Mouse (Mus musculus) large intestine, adult 2 months (tissue): ENCODE measurements around the gene Fam84b. TPM values are rescaled to one million over a fixed set of nuclear protein-coding genes. Genes with fewer than 3 reads are reported as not detected.

ENCODE experiments used
- DNase-seq: peaks from one replicate; pipeline ENCODE4 v3.0.0-alpha.2; 2012; ENCODE audit warnings: low read depth, low spot score
- WGBS: fragments of 180-500 bp; shearing (Covaris S2); methylation state at CpG from one replicate; pipeline ENCODE4 v1.1.7; 2018; 5-methylcytosine and 5-hydroxymethylcytosine counted together
- polyA plus RNA-seq: library from polyadenylated mRNA; depleted of rRNA; stranded (reverse); fragments of >200 nt; gene quantifications from 2 replicates; pipeline ENCODE4 v1.2.3, GENCODE M21; 2012

Gene Fam84b
- polyA plus RNA-seq, 1 experiment: 10.9 TPM

DNA sequence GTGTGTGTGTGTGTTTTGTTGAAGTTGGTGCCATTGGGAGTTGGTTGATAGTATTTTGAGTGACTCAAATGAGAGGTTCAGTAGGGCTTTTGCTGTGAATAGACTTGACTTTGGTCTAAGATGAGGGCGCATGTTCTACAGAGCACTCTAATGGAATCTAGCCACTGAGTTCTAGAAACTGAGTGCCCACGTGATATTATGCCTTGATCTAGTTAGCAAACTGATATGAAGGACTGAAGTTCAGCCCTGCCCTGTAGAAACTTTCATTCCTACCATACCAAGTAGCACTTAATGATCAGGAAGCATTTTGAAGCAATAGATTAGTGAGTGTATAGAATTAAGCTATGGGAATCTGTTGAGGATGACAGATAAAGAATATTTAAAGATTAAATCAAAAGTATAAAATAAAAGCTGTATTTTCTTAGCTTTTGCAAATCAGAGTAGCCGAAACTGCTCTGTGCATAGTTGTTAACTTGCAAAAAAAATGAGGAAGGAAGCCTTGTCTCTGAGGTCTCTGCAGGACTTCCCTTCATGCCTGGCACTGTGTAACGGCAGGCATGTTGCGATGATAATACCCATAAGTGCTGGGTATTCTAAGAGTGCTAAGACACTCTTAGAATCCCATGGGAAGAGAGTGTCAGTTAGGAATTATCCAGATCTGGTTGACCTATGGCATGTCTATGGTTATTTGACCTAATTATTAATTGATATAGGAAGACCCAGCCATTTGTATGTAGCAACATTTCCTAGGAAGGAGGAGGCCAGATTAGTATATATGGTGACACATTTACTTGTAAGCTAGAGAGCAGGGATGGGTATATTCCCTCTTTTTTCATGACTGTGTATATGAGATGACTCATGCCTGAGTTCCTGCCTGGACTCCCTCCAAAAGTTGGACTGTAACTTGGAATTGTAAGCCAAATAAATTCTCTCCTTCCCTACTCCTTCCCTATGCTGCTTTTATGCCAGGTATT, 18.7 kb downstream of the Fam84b start:
- 84% methylated on average over 5 of the region's 5 CpGs for WGBS
- no peak for DNase-seq

DNA sequence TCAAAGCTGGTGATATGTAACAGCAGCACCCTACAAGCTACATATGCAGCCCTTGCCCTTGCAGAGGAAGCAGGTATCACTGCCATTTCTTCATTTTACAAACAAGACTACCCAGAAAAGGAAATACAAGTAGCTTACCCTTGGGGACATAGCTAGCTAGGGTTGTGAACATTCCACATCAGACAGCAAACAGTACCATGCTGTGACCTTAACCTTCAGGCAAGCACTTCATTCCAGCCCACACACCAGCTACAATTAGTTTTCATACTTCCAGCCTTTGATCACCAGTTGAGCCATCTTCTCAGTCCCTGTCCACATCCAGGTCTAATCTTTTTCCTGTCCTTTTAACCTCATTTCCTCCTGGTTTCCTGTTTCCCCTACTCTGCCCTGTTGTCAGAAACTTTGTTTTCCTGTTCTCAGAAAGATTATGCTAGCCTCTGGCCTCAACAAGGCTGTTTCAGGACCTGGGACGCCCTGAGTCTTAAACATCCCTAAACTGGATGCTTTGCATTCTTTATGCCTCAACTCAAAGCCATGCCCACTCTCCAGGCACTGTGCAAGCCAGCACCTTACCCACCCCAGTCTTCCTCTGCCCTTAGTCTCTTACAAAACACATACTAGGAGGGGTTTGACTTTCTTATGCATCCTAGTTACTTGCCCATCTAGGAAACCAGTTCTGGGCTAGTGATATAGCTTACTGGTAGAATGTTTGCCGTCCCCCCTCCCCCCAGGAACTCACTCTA, 19.9 kb downstream of the Fam84b start:
- DNase-seq: no peak
- WGBS: 42% methylated on average over 2 of the region's 2 CpGs

DNA sequence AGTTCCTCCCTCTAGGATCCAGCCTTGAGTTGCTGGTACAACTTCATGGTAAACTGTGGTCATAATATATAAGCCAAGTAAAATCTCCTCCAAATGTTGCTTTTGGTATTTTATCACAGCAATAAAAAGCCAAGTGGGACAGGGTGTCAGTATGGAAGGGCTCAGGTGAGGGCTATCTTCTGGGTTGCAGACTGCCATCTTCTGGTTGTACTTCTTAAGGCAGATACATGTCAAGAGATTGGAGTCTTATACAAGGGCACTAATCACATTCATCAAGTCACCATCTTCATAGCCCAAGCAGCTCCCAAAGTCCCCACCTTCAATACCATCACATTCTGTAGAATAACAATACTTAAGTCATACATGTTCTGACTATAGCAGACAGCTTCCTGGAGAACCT, 21.0 kb downstream of the Fam84b start:
- DNase-seq: peak; percentile 11

DNA sequence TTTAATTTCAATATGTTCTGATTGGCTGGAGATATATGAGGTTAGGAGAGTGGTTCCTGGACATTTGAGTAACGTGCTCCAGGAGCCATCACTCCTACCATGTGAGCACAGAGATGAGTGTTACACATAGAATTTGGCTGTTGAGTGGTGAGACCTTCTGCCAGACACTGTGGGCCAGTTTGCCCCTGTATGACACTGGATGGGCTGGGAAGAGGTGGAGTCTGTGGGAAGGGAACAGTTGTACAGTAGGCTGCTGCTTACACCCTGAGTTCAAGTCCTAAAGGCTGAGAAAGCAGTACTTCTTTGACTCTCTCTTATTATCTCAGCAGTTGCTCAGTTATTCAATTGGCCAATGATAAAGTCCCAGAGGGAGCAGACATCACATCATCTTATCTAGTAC, 27.4 kb downstream of the Fam84b start:
- 82% methylated on average over 1 of the region's 1 CpGs for WGBS
- no peak for DNase-seq

DNA sequence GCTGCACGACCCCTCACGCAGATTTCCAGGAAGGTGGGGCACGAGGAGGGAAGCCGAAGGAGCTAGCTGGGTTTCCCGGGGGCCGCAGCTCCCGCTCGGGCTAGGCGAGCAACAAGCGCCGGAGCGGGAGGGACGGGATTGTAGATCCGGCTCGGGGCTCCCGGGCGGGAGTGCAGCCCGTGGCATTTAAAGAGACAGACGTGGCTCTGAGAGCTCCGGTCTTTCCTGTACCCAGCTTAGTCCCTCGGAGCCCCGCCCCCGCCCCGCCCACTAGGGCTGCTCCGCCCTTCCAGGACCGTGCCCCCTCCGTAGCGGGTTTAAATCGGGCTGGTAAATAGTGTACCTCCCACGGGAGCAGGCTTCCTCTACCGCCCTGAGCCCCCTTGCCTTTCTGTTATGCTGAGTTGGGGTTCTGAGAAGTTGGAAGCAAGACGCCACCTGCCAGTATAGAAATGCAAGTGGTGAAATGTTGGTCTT, 28.8 kb downstream of the Fam84b start:
- DNase-seq: peak; percentile 61
- under 1% methylated on average over 32 of the region's 32 CpGs for WGBS

DNA sequence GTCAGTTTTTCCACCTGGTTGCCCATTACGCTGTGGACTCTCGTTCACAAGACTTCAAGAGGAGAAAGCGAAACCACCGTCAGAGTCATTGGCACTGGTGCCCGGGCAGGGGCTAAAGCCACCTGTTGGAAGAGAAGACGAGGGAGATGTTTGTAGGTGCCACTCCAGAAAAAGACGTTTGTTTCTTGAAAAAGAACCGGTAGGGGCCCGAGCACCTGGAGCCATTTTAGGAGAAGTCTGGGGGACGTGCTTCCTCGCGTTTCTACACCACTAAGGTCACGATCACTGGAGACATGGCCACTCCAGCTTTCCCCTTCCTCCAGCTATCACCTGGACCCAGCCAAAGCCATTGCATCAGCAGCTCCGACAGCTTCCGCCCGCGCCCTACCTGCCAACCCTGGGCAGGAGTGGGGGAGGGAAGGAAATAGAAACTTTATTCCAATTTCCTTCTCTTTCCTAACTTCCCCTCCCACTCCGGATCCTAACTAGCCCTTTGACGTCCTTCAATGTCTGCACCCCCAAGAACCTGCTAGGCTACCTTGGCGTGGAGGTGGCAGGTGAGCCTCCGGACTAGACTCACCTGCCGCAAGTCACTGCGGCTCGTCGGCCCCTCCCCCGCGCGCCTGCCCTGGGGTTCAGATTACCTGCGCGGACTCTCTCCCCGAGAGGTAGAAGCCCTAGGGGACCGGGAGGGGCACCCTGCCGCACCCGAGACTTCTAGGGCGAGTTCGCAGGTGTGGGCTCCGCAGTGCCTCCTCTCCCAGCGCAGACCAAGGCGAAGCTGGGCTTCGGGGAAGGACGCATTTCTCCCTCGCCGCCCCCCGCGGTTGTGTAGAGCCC, 29.5 kb downstream of the Fam84b start:
- DNase-seq: peak; percentile 48
- whole genome bisulfite sequencing: under 1% methylated on average over 45 of the region's 45 CpGs

DNA sequence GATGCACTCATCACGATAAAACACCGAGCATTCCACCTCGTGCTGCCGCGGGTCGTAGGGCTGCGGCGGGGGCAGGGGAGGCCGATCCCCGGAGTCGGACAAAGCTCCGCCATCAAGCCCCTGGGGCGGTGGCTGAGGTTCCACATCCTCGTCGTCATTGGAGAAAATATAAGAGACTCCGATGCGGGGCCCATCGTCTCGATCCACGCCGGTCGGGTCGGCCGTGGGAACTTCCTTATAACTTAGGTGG, 30.0 kb downstream of the Fam84b start:
- under 1% methylated on average over 24 of the region's 24 CpGs for WGBS
- DNase-seq: no peak

DNA sequence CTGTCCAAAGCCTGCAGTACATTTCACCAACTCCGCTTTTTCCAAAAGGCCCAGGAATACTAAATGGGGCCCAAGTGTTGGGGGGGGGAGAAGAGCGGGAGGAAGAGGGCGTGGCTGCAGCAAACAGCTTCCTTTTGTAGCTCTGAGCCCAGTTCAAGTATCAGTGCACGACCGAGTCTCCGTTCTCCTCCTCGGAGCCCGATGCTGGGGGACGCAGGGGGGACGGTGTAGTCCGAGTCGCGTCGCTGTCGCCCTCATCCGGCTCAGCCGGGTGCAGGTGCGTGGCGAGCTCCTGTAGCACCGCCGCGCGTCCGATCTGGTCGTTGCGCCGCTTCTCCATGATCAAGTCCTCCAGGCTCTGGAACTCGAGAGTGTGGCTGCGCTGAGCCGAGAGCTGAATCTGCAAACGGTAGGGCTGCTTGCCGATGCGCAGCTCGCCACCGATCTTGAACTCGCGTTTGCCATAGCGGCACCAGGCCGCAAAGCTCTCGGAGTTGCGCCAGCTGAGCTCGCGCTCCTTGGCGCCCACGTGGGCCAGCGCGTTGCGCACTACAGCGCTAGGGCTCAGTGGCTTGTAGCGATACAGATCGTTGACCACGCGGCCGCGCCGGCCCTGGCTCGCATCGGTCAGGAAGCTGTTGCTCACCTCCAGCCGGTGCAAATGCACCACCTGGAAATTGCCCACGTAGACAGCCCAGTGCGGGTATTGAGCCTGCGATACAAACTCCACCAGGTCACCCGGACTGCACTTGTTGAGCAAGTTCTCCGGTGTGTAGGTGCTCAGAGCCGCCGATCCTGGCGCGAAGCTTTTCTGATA, 30.6 kb downstream of the Fam84b start:
- DNase-seq: peak; percentile 27
- under 1% methylated on average over 68 of the region's 68 CpGs for WGBS

DNA sequence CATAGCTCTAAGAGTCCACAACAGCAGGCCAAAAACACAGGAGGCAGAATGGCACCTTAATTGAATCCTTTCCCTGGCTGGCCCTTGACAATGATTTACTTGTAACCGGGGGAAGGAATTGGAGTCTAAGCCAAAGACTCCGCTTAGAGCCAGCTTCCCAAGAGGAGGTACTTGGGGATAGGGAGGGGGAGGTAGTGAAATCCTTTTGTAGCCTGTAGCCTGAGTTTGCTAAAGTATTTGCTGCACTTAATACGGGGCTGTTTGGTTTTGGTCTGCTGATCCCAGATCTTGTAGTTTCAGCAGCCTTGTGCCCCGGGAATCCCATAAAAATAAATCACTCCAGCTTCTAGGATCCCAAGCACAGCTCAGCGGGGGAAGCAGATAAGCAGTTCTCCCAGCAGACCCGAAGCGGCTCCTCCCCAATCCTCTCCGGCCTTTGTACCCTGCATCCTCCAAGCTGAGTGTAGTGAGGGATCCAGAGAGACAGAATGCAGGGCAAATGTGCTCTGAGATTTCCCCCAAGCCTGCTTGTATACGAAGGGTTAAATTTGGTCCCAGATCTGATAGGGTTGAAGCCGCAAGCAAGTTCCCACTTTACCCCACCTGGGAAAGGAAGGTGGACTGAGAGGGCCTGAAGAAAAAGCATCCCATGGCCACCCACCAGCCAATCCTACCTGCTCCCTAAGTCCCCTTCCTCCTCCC, 31.3 kb downstream of the Fam84b start:
- 10% methylated on average over 10 of the region's 10 CpGs for WGBS
- DNase-seq: peak; percentile 38

DNA sequence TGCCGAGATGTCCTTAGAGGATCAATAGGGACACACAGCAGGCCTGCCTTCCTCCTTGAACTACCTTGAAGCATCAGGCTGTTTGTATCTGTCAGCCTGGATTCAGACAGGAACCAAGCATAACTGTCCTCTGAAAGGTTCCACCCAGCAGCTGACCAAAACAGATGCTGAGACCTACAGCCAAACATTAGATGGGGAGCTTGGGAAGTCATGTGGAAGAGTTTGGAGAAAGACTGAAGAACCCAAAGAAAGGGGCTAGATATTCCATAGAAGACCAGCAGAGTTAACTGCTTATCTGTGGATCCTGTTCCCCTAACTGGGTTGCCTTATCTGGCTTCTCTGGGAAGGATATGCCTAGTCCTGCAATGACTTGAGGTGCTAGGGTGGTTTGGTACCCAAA, 35.1 kb downstream of the Fam84b start:
- no peak for DNase-seq
- WGBS: 95% methylated on average over 1 of the region's 1 CpGs

DNA sequence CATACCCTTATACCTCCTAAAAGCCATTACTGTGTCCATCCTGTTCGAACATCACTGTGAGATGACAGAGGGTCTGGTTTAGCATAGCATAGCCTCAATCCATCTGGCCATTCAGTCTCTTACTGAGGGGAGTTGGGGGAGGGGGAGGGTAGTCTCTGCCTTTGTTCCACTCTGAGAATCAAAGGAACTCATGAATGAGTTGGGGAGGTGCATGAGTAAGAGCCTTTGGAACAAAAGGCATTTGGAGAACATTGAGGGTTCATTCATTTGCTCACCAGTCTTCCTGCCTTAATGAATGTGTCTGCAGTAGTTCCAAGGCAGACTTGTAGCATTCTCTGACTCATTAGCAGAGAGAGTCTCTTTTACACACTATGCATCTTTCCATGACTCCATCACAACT, 37.1 kb downstream of the Fam84b start:
- DNase-seq: no peak
- 59% methylated on average over 1 of the region's 1 CpGs for whole genome bisulfite sequencing

DNA sequence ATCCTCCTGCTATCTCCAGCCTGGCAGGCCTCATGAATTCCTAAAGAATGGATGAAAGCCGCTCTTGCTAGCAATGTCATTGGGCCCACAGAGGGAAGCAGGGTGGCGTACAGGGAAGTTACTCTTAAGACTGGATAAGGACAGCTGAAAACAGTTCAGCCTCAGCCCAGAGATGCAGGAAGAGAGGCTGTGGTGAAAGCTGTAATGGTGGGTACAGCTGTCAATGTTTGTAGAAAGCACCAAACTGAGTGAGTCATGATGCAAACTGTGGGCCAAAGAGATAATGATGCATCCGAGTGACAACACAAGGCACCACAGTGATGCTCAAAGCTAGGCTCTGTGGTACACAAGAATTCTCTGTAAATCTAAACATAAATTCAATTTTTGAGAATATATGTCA, 39.0 kb downstream of the Fam84b start:
- DNase-seq: no peak
- WGBS: 80% methylated on average over 3 of the region's 3 CpGs

DNA sequence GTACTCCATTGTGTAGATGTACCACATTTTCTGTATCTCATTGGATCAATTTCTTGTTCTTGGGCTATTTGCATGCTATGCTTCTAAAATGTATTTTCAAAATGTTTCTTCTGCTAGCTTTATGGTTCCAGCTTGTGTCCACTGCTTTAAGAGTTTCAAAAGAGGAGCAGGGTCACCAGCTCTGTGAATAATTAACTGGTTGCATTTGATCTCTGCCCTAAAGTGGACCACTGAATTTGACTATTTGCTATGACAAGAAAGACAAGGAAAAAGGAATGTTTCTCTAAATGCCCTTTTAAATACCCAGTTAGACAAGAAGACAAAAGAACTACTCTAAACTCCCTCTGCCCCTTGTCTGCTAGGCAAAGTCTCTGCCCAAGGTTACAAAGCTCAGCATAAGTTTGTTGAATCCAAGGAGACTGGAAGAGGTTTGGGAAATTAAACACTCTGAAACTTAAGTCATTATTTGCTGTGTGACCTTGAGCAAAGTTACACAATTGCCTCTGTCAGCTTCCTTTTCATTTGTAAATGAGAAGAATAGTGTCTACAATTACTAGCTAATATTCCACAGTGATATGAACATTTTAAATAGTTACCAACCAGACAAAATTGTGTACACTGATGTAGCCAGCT, 60.4 kb downstream of the Fam84b start:
- no peak for DNase-seq

DNA sequence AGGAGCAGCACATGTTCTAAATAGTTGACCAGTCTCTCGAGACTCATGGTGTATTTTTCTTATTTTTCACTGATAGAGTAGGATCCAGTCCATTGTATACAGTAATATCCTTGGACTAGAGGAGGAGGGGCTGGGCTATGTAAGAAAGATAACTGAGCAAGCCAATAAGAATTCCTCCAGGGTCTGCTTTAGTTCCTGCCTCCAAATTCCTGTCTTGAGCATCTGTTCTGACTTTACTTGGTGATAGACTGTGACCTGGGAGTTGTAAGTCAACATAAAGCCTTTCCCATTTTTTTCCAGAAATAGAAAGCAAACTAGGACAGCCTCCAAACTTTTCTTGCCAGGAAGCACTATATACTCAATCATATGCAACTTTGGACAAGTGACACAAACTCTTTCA, 64.5 kb downstream of the Fam84b start:
- no peak for DNase-seq
- 70% methylated on average over 1 of the region's 1 CpGs for WGBS

DNA sequence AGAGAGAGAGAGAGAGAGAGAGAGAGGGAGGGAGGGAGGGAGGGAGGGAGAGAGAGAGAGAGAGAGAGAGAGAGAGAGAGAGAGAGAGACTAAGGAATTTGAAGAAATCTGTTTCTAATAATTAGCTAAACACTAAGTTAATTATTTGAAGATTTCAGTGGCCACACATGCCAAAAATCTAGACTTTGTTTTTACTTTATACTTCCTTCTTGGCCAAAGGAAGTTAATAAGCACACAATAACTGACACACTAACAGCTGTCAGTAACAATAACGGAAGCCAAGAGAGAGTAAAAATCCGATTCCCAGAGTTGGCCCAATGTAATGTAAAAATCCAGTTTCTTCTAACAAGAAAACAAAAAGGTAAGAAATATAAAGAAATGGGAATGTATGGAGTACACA, 69.8 kb downstream of the Fam84b start:
- WGBS: 64% methylated on average over 2 of the region's 2 CpGs
- DNase-seq: no peak

DNA sequence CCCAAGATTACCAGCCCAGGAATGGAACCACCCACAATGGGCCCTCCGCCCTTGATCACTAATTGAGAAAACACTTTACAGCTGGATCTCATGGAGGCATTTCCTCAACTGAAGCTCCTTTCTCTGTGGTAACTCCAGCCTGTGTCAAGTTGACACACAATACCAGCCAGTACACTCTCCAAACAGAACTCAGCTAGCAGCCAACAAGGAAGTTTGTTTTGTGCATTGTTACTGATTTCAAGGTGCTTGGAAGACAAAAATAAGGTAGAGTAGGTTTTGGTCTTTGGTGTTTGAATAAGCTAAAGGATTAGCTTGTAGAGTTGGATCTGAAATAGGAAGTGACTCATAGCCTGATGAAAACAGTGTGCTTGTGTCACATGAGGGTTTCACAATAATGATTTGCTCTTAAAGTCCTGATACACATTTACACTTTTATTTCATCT, 74.0 kb downstream of the Fam84b start:
- 41% methylated on average over 1 of the region's 1 CpGs for WGBS

DNA sequence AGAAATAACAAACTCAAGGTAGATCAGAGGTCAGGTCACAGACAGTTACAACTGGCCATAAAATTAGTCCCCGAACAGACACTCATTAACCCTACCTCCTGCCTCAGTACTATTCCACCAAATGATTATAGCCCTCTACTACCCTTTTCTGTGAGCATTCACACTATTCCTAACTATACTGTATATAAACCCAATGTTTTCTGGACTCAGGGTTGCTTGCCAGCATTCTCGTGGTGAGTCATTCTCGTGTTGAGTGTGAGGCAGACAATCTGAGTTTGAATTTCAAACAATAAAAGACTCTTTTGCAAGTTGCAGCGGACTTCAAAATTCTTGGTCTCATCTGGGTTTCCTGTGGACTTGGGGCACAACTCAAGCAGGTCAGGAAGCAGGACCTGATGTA, 74.5 kb downstream of the Fam84b start:
- DNase-seq: no peak
- 20% methylated on average over 4 of the region's 4 CpGs for WGBS

More for the DNA sequence above, 74.0 kb downstream of the Fam84b start:
- DNase-seq: no peak
